Mouse (Mus musculus) G1E-ER4 (cell line): ENCODE data around the gene Spock1. TPM values are rescaled to one million over a fixed set of nuclear protein-coding genes. Genes with fewer than 3 reads are reported as not detected.

Experiments used
- GATA1 ChIP-seq: IDR thresholded peaks from one replicate; pipeline ENCODE4 v1.8.0; 2012; ENCODE audit warnings: low read length, inconsistent platforms
- polyA plus RNA-seq: library from polyadenylated mRNA; stranded (reverse); fragments of >175 nt; gene quantifications from 2 replicates; pipeline ENCODE4 v1.2.3, GENCODE M21; 2012

Gene Spock1
- not detected in 2 replicates for polyA plus RNA-seq

DNA sequence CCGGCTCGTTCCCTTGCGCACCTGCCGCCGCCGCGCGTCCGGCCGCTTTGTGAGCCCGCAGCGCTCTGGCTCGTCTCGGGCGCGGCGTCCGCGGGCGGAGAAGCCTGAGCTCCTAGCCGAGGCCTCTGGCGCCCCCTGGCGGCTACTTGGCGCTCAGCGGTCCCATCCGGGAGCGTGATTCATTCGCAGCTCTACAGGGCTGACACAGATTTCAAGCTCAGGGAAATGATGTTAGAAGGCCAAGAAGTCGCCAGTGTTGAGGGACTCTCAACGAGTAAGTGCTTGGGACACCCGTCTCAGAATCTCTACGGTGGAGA lies at the start of gene Spock1:
Gene Spock1, minus strand, starts transcription at position 67 of the 317 bp plus-strand sequence.
- no peak for TF ChIP-seq GATA1

DNA sequence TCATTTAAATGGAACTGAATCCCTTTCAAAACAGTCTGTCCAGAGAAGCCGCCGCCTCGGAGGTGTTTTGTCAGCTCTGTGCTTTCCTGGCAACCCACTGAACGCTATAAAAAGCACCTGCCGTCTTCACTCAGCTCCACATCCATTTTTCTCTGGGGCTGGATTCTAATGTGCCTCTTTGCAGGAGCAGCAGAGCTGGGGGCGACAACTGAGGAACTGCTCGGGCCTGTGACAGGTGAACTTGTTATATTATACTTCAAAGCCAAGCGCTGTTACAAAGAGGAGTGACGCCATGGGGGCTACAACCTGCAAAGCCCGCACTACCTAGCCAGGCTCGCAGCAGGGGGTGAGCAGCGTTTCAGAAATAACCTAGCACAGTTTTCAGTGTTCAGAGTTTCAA lies 42.0 kb upstream of the Spock1 start:
- no peak for TF ChIP-seq GATA1

DNA sequence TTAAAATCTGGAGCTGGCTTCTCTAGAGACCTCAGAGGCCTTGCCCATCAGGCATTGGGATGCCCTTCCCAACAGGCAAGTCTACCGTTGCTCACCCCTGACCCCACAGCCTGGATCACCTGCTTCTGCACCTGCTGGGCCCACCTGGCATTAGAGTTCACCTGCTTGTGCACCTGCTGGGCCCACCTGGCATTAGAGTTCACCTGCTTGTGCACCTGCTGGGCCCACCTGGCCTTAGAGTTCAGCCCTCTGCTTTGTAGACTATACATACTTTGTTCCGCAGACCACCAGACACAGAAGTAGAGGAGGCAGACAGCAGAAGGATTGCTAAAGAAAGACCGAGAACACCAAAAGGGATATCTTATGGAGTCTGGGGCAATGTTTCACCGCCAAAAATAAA lies 41.4 kb upstream of the Spock1 start:
- no peak for TF ChIP-seq GATA1

DNA sequence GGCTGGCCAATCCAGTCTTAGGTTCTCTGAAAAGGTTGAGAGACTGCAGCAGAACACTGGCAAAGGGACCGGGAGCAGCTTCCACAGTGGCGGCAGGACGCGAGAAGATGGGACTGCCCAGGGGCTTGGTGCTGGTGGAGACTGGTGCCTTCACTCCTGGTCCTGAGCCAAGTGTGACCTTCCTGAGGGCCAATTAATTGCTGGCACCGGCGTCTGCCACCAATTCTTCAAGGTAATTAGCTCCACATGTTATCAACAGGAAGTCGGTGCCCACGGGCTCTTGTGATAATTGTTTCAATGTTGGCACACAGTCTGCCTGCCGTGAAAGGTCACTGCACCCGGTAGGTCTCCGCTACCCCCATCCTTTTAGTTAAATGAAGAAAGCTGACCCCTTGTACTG lies 37.1 kb upstream of the Spock1 start:
- no peak for TF ChIP-seq GATA1

DNA sequence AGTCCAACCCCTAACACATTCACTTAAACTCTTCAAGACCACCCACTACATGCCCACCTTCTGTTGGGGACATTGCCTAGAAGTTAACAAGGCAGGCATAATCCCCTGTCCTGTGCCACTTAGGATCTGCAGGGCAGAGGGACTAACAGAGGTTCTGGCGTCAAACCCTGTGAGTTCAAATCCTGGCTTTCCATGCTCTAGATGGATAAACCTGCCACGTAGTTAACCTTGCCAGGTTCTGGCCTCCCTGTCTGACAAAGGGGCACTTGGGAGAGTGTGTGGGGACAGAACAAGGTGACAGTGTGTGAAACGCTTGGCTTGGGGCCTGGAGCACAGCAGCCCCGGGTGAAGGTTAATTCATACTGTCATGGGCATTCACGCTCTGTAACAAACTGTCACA lies 36.3 kb upstream of the Spock1 start:
- no peak for TF ChIP-seq GATA1

DNA sequence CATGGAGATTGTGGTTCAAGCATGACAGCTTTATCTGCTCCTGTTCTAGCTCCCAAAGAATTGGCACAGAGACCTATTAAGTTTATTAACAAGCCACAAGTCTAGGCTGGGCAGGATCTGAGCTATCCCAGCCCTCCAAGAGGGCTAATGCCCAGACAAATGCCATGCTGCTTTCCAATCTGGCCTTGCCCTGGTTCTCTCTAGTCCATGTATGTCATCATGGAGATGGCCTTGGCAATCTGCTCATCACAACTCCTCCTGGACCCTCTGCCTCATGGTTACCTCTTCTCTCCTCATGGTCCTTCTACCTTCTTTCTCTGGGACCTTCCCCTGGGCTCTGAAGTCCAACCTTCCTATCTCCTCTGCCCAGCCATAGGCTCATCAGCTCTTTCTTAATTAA lies 35.8 kb upstream of the Spock1 start:
- no peak for TF ChIP-seq GATA1

DNA sequence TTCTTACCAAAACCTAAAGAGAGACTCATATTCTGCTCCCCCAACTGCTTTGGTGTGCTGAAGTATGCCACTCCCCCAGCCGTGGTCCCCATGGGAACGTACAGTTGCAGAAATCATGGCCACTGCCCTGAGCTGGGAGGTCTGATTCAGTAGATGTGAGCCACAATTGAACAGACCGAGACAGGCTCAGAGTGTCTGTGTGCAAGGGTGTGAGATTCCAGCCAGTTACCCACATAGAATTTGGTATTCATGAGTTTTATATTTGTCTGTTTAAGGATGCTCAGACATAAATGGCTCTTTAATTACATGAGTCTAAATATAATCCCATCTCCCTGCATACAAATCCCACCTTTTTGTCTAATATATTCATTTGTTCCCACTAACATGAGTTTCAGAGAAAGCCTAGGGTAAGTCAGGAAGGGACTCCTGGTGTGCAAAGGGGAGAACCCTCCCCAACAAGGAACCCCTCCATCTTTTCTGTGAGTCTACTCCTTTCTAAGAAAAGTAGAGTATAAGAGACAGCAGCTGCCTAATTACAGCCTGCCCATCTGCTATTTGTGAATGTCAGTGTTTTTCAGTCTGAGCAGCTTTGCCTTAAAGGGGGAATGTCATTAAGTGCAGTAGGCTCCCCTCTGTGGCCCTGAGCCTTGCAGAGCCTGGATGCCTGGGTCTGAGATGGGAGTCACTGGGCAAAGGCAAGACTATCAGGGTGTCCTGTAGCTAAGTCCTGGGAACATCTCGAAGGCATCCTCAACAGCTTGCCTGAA lies 29.5 kb upstream of the Spock1 start:
- TF ChIP-seq GATA1: no peak

DNA sequence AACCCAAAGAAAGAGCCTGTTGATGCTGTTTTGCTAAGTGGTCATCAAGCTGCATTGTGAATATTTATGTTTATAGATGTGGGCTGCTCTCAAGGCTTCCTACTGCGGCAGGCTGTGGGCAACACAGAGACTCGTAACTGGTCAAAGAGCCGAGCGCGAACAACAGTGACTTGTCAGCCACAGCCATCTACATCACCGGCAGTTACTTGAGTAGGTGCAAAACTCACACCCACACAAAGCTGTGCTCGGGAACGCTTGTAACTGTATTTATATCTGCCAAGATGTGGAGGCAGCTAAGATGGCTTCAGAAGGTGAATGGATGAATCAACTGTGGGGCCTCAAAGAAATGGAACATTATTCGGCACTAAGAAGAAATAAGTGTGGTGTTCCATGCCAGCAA lies 23.9 kb upstream of the Spock1 start:
- no peak for TF ChIP-seq GATA1

DNA sequence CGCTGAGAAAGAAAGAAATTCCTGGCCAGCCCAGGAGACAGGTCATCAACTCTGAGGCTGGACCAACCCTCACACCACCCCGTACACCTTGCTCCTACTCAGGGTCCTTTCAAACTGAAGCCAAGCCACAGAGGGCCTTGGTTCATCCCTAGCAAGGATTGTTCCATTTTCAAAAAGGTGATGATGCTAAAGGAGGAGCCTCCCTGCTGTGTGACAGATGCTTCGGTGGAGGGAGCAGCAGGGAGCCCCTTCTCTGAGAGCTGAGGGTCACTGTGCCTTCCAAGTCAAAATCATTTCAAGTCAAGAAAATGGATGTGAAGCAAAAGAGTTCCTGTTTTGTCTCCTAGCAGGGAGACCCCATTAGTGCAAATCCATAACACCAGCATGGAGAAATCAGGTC lies 23.2 kb upstream of the Spock1 start:
- no peak for TF ChIP-seq GATA1

DNA sequence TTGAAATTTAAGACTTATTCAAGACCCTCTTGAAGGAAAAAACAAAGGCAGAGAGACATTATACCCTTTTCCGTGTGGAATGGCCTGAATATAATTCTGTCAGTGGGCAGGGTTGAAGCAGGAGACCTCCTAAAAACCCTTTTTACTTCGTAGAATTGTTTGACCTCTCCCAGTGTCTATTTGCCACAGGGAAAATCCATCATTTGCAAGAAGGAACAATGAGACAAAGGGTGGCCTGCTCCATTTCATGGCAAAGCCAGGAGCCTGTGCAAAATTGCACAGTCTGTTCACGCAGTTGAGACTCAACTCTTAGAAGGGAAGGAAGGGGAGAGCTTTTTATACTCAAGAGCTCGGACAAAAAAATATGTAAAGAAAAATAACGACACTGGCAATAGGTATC lies 22.6 kb upstream of the Spock1 start:
- no peak for TF ChIP-seq GATA1

DNA sequence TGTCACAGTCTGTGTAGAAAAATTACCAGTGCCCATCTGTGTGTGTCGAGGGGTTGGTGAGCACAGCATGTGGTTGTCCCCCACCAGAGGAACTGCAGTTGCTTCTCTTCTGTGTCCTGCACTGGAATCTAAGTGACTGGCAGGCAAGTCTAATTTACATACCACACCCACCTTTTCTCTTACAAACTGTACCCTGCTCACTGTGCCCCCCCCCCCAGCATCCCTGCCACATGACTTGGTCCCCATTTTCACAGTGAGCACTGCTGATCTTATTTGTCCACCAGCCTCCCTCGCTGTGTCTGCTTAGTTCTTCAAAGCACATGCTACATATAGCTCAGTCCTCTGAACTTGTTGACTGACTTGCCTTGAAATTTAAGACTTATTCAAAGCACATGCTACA lies 22.2 kb upstream of the Spock1 start:
- TF ChIP-seq GATA1: no peak

DNA sequence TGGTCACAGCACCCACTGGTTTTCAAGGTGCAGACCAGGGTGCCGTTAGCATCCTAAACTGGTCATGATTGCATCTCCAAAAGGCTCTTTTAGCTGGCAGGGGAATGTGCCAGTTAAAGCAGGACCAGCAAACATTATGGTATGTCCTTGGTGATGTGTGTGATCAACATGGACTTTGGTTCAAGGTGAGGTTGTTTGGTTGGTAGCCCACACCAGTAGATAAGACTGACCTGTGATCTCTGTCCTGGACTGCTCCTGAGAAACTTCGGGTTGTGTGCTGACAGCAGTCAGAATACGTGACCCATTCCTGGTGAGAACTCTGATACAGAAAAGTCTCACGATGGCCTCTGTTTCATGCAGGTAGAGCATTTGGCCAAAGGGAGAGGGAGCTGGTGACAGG lies 11.8 kb upstream of the Spock1 start:
- no peak for TF ChIP-seq GATA1

DNA sequence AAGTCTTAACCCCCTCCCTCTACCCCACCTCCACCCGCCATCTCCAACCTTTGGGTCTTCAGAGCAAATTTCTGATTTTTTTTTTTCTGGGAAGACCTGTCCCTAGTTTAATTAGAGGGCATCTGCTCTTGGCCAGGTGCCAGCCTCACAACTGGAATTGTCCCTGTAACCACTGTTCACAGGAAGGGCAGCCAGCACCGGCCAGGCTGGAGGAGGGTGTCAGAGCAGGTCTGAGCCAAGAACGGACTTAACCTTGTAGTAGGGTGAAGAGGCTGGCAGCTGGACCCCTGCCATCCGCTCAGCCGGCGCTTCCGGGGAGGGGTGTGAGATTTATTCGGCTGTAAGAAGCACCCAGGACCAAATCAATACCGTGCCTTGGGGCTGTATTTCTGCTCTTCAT lies 3.0 kb upstream of the Spock1 start:
- TF ChIP-seq GATA1: no peak

DNA sequence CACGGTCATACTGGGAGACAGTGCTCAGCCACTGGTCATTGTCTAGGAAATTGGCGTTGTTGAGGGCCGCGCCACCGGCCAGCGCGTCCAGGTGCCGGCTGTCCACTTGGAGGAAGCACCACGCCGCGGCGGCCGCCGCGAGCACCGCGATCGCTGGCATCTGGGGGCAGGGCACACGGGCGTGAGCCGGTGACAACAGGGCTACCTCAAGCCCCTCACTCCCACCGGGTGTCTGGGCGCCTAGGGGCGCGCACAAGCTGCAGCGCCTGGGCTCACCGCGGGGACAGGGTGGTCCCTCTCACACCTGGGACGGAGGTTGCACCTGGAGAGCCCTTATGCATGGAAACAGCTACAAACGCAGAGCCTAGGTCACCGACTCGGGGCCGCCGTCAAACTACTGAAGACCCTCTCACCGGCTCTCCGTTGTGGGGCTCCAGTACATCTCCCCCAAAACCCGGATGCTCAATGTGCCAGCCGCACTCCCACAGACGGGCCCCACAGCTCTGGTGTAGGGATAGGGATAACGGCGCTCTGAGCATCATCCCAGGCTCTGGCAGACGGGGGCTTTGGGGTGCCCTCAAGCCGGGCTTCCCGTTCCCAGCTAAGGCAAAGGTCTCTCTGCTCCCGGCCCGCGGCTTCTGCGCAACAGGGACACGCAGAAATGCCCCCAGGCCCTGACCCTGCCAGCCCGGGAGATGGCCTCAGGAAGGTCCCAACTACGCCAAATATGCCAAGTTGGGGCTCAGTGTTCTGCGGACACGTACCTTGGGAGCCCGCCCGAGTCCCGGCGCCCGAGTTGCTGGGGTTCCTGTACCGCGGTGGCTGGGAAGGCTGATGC lies 485 bp downstream of the Spock1 start:
- TF ChIP-seq GATA1: no peak

DNA sequence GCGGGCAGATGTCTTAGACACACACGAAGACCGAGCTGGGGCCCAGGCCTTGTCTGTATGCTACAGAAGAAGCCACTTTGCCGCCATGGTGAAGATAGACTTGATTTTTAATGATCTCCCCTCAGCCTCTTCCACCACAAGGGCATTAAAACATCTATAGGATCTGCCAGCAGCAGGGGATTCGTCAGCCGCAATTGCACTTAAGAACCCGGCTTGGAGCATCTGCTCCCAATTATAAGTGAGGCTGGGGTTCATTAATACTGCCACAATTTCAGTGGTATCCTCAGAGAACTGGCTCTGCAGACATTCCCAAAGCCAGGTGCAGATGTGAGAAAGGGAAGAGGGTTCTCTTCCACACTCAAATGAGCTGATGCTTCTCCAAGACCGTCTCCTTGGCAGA lies 13.5 kb downstream of the Spock1 start:
- TF ChIP-seq GATA1: no peak

DNA sequence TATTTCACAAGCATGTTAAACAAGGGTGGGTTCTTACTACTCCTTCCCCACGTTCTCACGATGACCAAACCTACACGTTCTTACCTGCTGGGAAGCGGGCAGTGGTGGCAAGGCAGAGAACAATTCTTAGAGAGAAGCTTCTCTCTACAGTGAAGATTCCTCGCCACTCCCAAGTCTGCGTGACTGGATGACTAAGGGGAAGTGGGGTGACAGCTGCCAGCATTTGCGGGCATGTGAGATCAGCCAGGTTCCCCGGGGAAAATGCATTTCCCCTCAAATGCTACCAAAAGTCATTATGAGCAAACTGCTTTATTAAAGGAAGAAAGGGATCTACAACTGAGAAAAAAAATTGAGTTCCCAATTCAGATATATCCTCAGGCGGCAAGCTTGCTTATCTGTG lies 18.4 kb downstream of the Spock1 start:
- TF ChIP-seq GATA1: no peak

DNA sequence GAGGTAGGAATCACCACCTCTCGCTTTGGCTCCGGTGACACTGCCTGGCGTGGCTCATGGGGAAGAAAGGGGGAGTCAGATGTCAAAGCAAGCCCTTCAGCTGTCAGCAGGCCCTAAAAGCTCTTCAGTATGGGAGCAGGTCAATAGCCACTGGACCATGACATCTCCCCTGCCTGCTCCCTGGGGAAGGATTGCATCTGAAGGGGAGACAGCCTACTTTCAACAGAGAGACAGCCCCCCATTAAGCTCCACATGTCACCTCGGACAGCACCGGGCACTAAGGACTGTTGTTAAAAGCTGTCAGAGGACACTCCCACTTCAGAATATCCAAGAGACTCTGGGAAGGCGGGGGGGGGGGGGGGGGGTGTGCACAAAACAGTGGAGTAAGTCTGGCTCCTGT lies 19.1 kb downstream of the Spock1 start:
- TF ChIP-seq GATA1: no peak
